11 mouse cellular contexts compared by ENCODE assay signal in genomic region chr11:17768345-17768759, GRCm38 (mm10).
DNase-seq lines count a peak whose midpoint lies in the region; ATAC-seq and TF ChIP-seq lines count a peak whose summit lies in the region.
"Had no signal": no experiment of that assay in that cellular context is flagged by ENCODE, and none has a peak within 500 bp of the region (broad histone marks: within the 10 kb centered on the region; RNA-seq: fewer than 3 reads in every experiment).

No protein-coding gene starts in this region.

- no peak overlapping the region for H3K9ac ChIP-seq in heart, embryonic 12.5 days
- H3K9ac ChIP-seq: liver, embryonic 13.5 days had no signal

- H3K9me3 ChIP-seq in heart, embryonic 12.5 days (replicated peaks): no peaks in the 10 kb centered on the region
- H3K9me3 ChIP-seq: liver, embryonic 13.5 days had no signal

- H3K27me3 ChIP-seq in heart, embryonic 12.5 days (replicated peaks): no peaks in the 10 kb centered on the region; the same call in 1 of the 2 replicates
- H3K27me3 ChIP-seq in thymus, adult 2 months (ENCODE audit: control insufficient read depth, insufficient read depth, low read length): no peaks in the 10 kb centered on the region
- H3K27me3 ChIP-seq: CH12.LX; liver, embryonic 13.5 days had no signal

- ATAC-seq in heart, embryonic 12.5 days (ENCODE audit: insufficient number of reproducible peaks, low FRiP score): peak; percentile 69

- H3K27ac ChIP-seq in heart, embryonic 12.5 days (ENCODE audit: poor library complexity, severe bottlenecking): peak overlapping the region; percentile 52; the same call in 1 of the 2 replicates
- H3K27ac ChIP-seq in thymus, adult 2 months (ENCODE audit: control insufficient read depth, insufficient read depth, low read length): no peak overlapping the region
- H3K27ac ChIP-seq: liver, embryonic 13.5 days had no signal

- peaks cover 12% of the 10 kb centered on the region for H3K4me1 ChIP-seq in heart, embryonic 12.5 days (replicated peaks)
- H3K4me1 ChIP-seq in thymus, adult 2 months (replicated peaks; ENCODE audit: control insufficient read depth, insufficient read depth, low read length): no peaks in the 10 kb centered on the region
- H3K4me1 ChIP-seq: liver, embryonic 13.5 days had no signal

- no peak overlapping the region for H3K4me3 ChIP-seq in heart, embryonic 12.5 days
- no peak overlapping the region for H3K4me3 ChIP-seq in thymus, adult 2 months (ENCODE audit: control insufficient read depth, insufficient read depth, low read length)
- H3K4me3 ChIP-seq: liver, embryonic 13.5 days had no signal

- no peak overlapping the region for H3K4me2 ChIP-seq in heart, embryonic 12.5 days
- H3K4me2 ChIP-seq: liver, embryonic 13.5 days had no signal

- DNase-seq in kidney, adult 9 months: peak; percentile 2
- DNase-seq in kidney, adult 8-10 months: no peak
- DNase-seq in adrenal gland, postnatal 36 days: peak; percentile 84 to 89
- DNase-seq in lung, postnatal 25 days (ENCODE audit: low spot score): peak; percentile 3
- no peak for DNase-seq in thymus, adult 2 months
- DNase-seq in neural tube, embryonic 10.5 days (ENCODE audit: extremely low spot score, low spot score): no peak
- DNase-seq in right cerebral cortex, adult 2 months (ENCODE audit: low spot score in 2 of 2): no peak
- DNase-seq: gastrocnemius, postnatal 10 days; liver, embryonic 13.5 days had no signal

- TF ChIP-seq POLR2A in thymus, adult 2 months (IDR thresholded peaks at IDR 0.05; ENCODE audit: control insufficient read depth, extremely low read depth, insufficient read depth, low read length, poor library complexity): no peak

- H3K36me3 ChIP-seq in heart, embryonic 12.5 days: no peaks in the 10 kb centered on the region
- H3K36me3 ChIP-seq in thymus, adult 2 months (ENCODE audit: control insufficient read depth, insufficient read depth, low read length): no peaks in the 10 kb centered on the region
- H3K36me3 ChIP-seq: liver, embryonic 13.5 days had no signal

- TF ChIP-seq CTCF in thymus, adult 2 months (IDR thresholded peaks at IDR 0.05; ENCODE audit: borderline replicate concordance, control insufficient read depth, extremely low read depth, insufficient read depth, low read length, poor library complexity): no peak

Comparison
In these comparisons a context has a peak if more than half of its experiments do, and no peak if none do; other contexts are left out.
1. DNase-seq: peak in kidney, adult 9 months (single experiment), adrenal gland, postnatal 36 days (2 of 2) and lung, postnatal 25 days (single experiment); none in kidney, adult 8-10 months (0 of 2), thymus, adult 2 months (single experiment), neural tube, embryonic 10.5 days (single experiment) and right cerebral cortex, adult 2 months (0 of 2).